Mouse (Mus musculus): ENCODE results near the gene Aebp1. TPM values are rescaled to one million over a fixed set of nuclear protein-coding genes. Genes with fewer than 3 reads are reported as not detected.
"Not testable (repeated sequence)": the region's sequence is repeated elsewhere in the genome, so short reads cannot be mapped to it uniquely, and the experiment has no call there.

Gene Aebp1
- total and polyA plus RNA-seq, 3 experiments = not detected

DNA sequence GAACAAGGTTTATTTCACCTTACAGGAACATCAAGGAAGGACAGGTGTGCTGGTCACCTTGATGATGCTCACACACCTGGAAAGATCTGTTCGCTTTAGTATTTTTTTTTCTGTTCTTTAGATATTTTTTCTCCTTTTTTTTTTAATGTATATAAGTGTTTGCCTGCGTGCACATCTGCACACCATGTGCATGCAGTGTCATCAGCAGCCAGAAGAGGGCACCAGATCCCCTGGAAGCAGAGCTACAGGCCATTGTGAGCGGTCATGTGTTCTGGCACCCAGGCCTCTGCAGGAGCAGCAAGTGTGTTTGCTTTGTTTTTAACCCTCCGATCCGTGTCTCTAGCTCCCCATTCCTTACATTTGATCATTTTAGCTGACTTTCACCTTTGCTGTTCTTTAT lies 18.2 kb downstream of the Aebp1 start:
- no peaks in the 10 kb centered on the region for H3K9me3 ChIP-seq (replicated peaks)
- ATAC-seq (ENCODE audit: extremely low read depth, insufficient number of reproducible peaks, low FRiP score, poor library complexity, severe bottlenecking) = no peak
- H3K36me3 ChIP-seq (replicated peaks) = peaks cover 21% of the 10 kb centered on the region
- H3K4me1 ChIP-seq (ENCODE audit: insufficient read depth, low read depth, low read length) = peaks cover 37% of the 10 kb centered on the region
- H3K27me3 ChIP-seq (ENCODE audit: insufficient read depth, low read length) = no peaks in the 10 kb centered on the region
- TF ChIP-seq CTCF (IDR thresholded peaks at IDR 0.05; ENCODE audit: low read depth, low read length) (0 out of 2 replicates have a peak, but pooled peaks have one; percentile 31), GATA1 (IDR thresholded peaks at IDR 0.05; ENCODE audit: borderline replicate concordance, low read length) (no peak), GATA2 (IDR thresholded peaks at IDR 0.05; ENCODE audit: borderline replicate concordance, low read depth, low read length) (no peak)
- no peak for DNase-seq (ENCODE audit: low spot score)
- no peak overlapping the region for H3K4me3 ChIP-seq (ENCODE audit: low read depth, low read length)

GRCm38 (mm10) chr11:5882518-5882917 lies 20.8 kb downstream of the Aebp1 start:
- Histone ChIP-seq H3K4me3 (ENCODE audit: low read depth, low read length) (no peak overlapping the region), H3K36me3 (replicated peaks) (no peaks in the 10 kb centered on the region), H3K9me3 (replicated peaks) (no peaks in the 10 kb centered on the region), H3K4me1 (ENCODE audit: insufficient read depth, low read depth, low read length) (peaks cover 15% of the 10 kb centered on the region), H3K27me3 (ENCODE audit: insufficient read depth, low read length) (peaks cover 7% of the 10 kb centered on the region; the same call in 1 of the 2 replicates)
- DNase-seq (ENCODE audit: low spot score) (no peak), ATAC-seq (ENCODE audit: extremely low read depth, insufficient number of reproducible peaks, low FRiP score, poor library complexity, severe bottlenecking) (no peak)
- TF ChIP-seq POLR2AphosphoS5 (IDR thresholded peaks at IDR 0.05; ENCODE audit: insufficient replicate concordance, low read depth, low read length) (no peak), GATA1 (IDR thresholded peaks at IDR 0.05; ENCODE audit: borderline replicate concordance, low read length) (no peak), GATA2 (IDR thresholded peaks at IDR 0.05; ENCODE audit: borderline replicate concordance, low read depth, low read length) (no peak), TAL1 (conservative IDR thresholded peaks at IDR 0.05; ENCODE audit: low read depth, low read length) (no peak), CTCF (IDR thresholded peaks at IDR 0.05; ENCODE audit: low read depth, low read length) (no peak)

GRCm38 (mm10) chr11:5886187-5886586 lies 24.4 kb downstream of the Aebp1 start:
- Histone ChIP-seq H3K9me3 (replicated peaks) (no peaks in the 10 kb centered on the region), H3K36me3 (replicated peaks) (no peaks in the 10 kb centered on the region), H3K4me1 (ENCODE audit: insufficient read depth, low read depth, low read length) (0 out of 2 replicates have a peak, but pooled peaks cover 4% of the 10 kb centered on the region), H3K27me3 (ENCODE audit: insufficient read depth, low read length) (peaks cover 22% of the 10 kb centered on the region), H3K4me3 (ENCODE audit: low read depth, low read length) (no peak overlapping the region)
- ATAC-seq (ENCODE audit: extremely low read depth, insufficient number of reproducible peaks, low FRiP score, poor library complexity, severe bottlenecking) = no peak
- DNase-seq (ENCODE audit: low spot score) = peak; percentile 24
- TF ChIP-seq GATA1 (IDR thresholded peaks at IDR 0.05; ENCODE audit: borderline replicate concordance, low read length) (no peak), CTCF (IDR thresholded peaks at IDR 0.05; ENCODE audit: low read depth, low read length) (peak; percentile 36), TAL1 (conservative IDR thresholded peaks at IDR 0.05; ENCODE audit: low read depth, low read length) (no peak)

DNA sequence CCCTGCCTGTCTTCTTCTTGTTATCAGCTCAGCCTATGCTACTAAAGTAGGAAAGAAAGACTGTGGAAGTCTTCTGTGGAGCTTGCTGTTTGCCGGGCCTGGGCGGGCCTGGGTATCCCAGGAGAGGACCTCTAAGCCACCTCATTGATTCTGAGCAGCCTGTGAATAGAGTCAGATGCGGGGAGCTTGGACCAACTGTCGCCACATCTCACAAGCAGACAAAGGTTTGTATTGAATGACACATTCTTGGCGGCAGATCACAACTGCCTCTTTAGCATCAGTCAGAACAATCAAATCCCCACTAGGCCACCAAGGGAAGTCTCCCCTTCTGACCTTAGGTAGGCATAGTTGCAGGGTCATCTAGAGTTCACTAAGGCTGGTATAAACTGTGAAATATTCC lies 25.5 kb downstream of the Aebp1 start:
- no peak for TF ChIP-seq GATA2 (IDR thresholded peaks at IDR 0.05; ENCODE audit: borderline replicate concordance, low read depth, low read length)
- TF ChIP-seq POLR2AphosphoS5 (IDR thresholded peaks at IDR 0.05; ENCODE audit: insufficient replicate concordance, low read depth, low read length) = no peak
- TF ChIP-seq CTCF (IDR thresholded peaks at IDR 0.05; ENCODE audit: low read depth, low read length) = no peak
- TF ChIP-seq TAL1 (conservative IDR thresholded peaks at IDR 0.05; ENCODE audit: low read depth, low read length) = no peak
- TF ChIP-seq GATA1 (IDR thresholded peaks at IDR 0.05; ENCODE audit: borderline replicate concordance, low read length) = no peak
- DNase-seq (ENCODE audit: low spot score) = no peak
- Histone ChIP-seq H3K36me3 (replicated peaks) (no peaks in the 10 kb centered on the region), H3K4me3 (ENCODE audit: low read depth, low read length) (no peak overlapping the region), H3K4me1 (ENCODE audit: insufficient read depth, low read depth, low read length) (0 out of 2 replicates have a peak, but pooled peaks cover 4% of the 10 kb centered on the region), H3K9me3 (replicated peaks) (no peaks in the 10 kb centered on the region), H3K27me3 (ENCODE audit: insufficient read depth, low read length) (peaks cover 30% of the 10 kb centered on the region)
- no peak for ATAC-seq (ENCODE audit: extremely low read depth, insufficient number of reproducible peaks, low FRiP score, poor library complexity, severe bottlenecking)

GRCm38 (mm10) chr11:5888563-5888962 lies 26.8 kb downstream of the Aebp1 start:
- H3K4me1 ChIP-seq (ENCODE audit: insufficient read depth, low read depth, low read length); ATAC-seq (ENCODE audit: extremely low read depth, insufficient number of reproducible peaks, low FRiP score, poor library complexity, severe bottlenecking); DNase-seq (ENCODE audit: low spot score); H3K36me3 ChIP-seq (replicated peaks); H3K9me3 ChIP-seq (replicated peaks); H3K4me3 ChIP-seq (ENCODE audit: low read depth, low read length): not testable (repeated sequence)
- peaks cover 33% of the 10 kb centered on the region for H3K27me3 ChIP-seq (ENCODE audit: insufficient read depth, low read length)

GRCm38 (mm10) chr11:5892151-5892591 lies 30.4 kb downstream of the Aebp1 start:
- no peak for DNase-seq (ENCODE audit: low spot score)
- Histone ChIP-seq H3K27me3 (ENCODE audit: insufficient read depth, low read length) (peaks cover 45% of the 10 kb centered on the region), H3K36me3 (replicated peaks) (no peaks in the 10 kb centered on the region), H3K4me3 (ENCODE audit: low read depth, low read length) (no peak overlapping the region), H3K9me3 (replicated peaks) (no peaks in the 10 kb centered on the region), H3K4me1 (ENCODE audit: insufficient read depth, low read depth, low read length) (no peaks in the 10 kb centered on the region)
- no peak for TF ChIP-seq POLR2AphosphoS5 (IDR thresholded peaks at IDR 0.05; ENCODE audit: insufficient replicate concordance, low read depth, low read length)
- TF ChIP-seq CTCF (IDR thresholded peaks at IDR 0.05; ENCODE audit: low read depth, low read length) = no peak
- no peak for TF ChIP-seq TAL1 (conservative IDR thresholded peaks at IDR 0.05; ENCODE audit: low read depth, low read length)
- TF ChIP-seq GATA2 (IDR thresholded peaks at IDR 0.05; ENCODE audit: borderline replicate concordance, low read depth, low read length) = no peak
- TF ChIP-seq GATA1 (IDR thresholded peaks at IDR 0.05; ENCODE audit: borderline replicate concordance, low read length) = no peak
- ATAC-seq (ENCODE audit: extremely low read depth, insufficient number of reproducible peaks, low FRiP score, poor library complexity, severe bottlenecking) = no peak

- peaks cover 4% of the 10 kb centered on the region; the same call in 1 of the 2 replicates for H3K4me1 ChIP-seq (ENCODE audit: insufficient read depth, low read depth, low read length)
- H3K9me3 ChIP-seq (replicated peaks) = no peaks in the 10 kb centered on the region
- DNase-seq (ENCODE audit: low spot score) (no peak), ATAC-seq (ENCODE audit: extremely low read depth, insufficient number of reproducible peaks, low FRiP score, poor library complexity, severe bottlenecking) (no peak)
- no peaks in the 10 kb centered on the region for H3K36me3 ChIP-seq (replicated peaks)
- H3K4me3 ChIP-seq (ENCODE audit: low read depth, low read length) = no peak overlapping the region
- TF ChIP-seq TAL1 (conservative IDR thresholded peaks at IDR 0.05; ENCODE audit: low read depth, low read length) (no peak), POLR2AphosphoS5 (IDR thresholded peaks at IDR 0.05; ENCODE audit: insufficient replicate concordance, low read depth, low read length) (no peak), CTCF (IDR thresholded peaks at IDR 0.05; ENCODE audit: low read depth, low read length) (no peak), GATA2 (IDR thresholded peaks at IDR 0.05; ENCODE audit: borderline replicate concordance, low read depth, low read length) (no peak), GATA1 (IDR thresholded peaks at IDR 0.05; ENCODE audit: borderline replicate concordance, low read length) (no peak)
- peaks cover 49% of the 10 kb centered on the region for H3K27me3 ChIP-seq (ENCODE audit: insufficient read depth, low read length)
Measured at GRCm38 (mm10) chr11:5892810-5893368, 31.1 kb downstream of the Aebp1 start.

All from G1E (cell line).